Mouse (Mus musculus): ENCODE data around the gene Olfm3. TPM values are rescaled to one million over a fixed set of nuclear protein-coding genes. Genes with fewer than 3 reads are reported as not detected.
A peak's percentile ranks its signal among the peaks of the same experiment; 100 is the strongest.

The Olfm3 gene
- total and polyA plus RNA-seq, 2 experiments from 2014 or later = 8.6 to 22.6 TPM

DNA sequence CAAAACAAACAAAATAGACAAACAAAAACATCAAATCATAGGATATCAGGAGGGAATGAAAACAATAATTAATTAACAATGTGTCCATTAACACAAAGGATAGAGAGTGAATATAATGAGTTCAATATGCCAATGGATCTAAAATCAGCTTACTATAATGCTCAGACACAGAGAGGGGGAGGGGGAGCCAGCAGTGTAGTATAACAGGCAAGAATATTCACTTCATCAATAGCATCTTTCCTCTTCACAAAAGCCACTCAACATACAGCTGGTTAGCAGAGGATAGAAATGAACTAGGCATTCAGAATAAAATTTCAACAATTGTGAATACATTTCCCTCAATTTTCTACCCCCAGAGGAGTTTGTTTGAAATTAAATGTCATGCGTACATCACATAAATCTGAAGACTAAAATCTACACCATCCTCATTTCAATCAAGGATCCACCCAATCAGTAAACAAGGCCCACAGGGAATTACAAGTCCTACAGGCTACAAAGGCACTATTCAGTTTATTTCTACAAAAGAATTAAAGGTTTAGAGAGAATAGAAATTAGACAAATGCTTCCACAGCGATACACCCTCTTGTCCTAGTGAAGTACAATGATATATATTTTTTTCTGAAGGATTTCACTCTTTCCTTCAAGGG, 200.4 kb downstream of the Olfm3 start:
- DNase-seq = no peak
- 63% methylated on average over 2 of the region's 2 CpGs for WGBS
- ATAC-seq = no peak
- Histone ChIP-seq H3K27ac (ENCODE audit: low read depth, low read length) (no peak overlapping the region), H3K4me2 (ENCODE audit: low read depth) (no peak overlapping the region), H3K4me3 (ENCODE audit: low read depth, low read length) (no peak overlapping the region), H3K4me1 (ENCODE audit: insufficient read depth) (no peaks in the 10 kb centered on the region), H3K9me3 (ENCODE audit: low read length) (no peaks in the 10 kb centered on the region), H3K9ac (no peak overlapping the region), H3K27me3 (ENCODE audit: insufficient read depth, low read length) (no peaks in the 10 kb centered on the region), H3K36me3 (ENCODE audit: insufficient read depth) (no peaks in the 10 kb centered on the region)
- TF ChIP-seq CTCF (IDR thresholded peaks at IDR 0.05; ENCODE audit: low read depth) = no peak

DNA sequence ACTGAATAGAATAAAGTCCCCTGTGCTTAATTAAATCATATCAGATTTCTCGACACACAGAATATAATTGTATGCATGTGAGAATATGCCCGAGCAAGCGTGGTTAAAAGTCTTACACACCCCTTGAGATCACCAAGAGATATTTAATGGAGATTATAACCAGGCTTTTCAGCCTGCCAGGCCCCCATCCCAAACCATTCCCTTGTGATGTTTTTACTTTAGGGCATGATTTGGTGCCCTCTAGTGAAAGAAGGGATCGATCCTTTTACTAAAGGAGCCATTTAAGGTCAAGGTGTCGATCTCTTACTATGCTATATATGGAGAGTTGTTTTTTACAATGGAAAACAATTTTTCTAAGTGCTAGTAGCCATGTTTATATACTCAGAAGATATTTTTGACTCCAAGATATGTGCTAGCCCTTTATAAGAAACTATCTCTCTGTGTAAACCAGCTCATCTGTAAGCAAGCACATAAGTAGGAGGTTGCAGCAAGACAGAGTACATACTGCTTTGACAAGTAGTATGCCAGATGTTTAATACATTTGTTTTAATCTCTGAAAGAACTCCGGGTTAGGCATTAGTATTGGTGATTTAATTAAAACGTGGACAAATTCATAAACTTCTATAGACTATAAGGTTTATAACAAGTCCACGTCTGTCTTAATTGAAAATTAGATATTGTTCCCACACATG, 201.1 kb downstream of the Olfm3 start:
- peak; percentile 33 for DNase-seq
- H3K36me3 ChIP-seq (ENCODE audit: insufficient read depth) = no peaks in the 10 kb centered on the region
- no peak overlapping the region for H3K4me2 ChIP-seq (ENCODE audit: low read depth)
- no peak overlapping the region for H3K9ac ChIP-seq
- no peak overlapping the region for H3K27ac ChIP-seq (ENCODE audit: low read depth, low read length)
- no peaks in the 10 kb centered on the region for H3K4me1 ChIP-seq (ENCODE audit: insufficient read depth)
- H3K27me3 ChIP-seq (ENCODE audit: insufficient read depth, low read length) = no peaks in the 10 kb centered on the region
- no peak overlapping the region for H3K4me3 ChIP-seq (ENCODE audit: low read depth, low read length)
- TF ChIP-seq CTCF (IDR thresholded peaks at IDR 0.05; ENCODE audit: low read depth) = peak; percentile 57
- WGBS = 40% methylated on average over 8 of the region's 8 CpGs
- peak; percentile 59 for ATAC-seq
- H3K9me3 ChIP-seq (ENCODE audit: low read length) = no peaks in the 10 kb centered on the region

DNA sequence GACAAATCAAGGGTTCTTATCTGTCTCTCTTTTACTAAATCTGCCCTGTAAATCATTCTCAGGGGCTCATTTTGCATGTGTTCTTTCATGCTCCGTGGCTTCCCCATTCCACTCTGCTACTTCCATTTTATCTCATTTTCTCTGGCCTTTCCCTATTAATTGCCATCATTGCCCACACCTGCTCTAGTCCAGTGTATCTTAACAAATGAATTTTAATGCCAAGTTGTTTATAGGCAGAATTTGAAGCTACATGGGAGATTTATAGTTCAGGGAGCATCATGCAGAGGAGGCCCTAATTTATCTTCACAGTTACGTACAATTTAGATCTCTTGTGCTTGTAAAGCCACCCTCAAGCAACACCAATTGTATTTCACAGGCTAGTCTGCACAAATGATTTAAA, 241.8 kb downstream of the Olfm3 start:
- TF ChIP-seq CTCF (IDR thresholded peaks at IDR 0.05; ENCODE audit: low read depth) = no peak
- no peak overlapping the region for H3K4me3 ChIP-seq (ENCODE audit: low read depth, low read length)
- WGBS = 71% methylated on average over 2 of the region's 2 CpGs

DNA sequence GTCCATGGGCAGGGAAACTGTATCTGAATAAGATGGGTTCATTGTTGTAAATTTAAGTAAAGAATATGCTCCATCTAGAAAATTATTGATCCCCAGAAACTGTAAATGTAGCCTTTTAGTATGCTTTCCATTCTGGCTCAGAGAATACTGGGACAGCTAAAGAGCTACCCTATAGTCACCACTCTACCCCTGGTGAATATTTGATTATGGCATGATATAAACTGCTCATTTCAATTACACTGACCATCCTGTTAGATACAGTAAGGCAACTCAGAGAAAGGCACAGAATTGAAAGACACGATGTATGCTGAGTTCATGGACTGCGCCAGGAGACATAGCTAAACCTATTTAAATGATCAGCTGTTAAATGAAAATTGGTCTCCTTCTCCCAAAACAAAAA, 242.4 kb downstream of the Olfm3 start:
- 88% methylated on average over 2 of the region's 2 CpGs for WGBS
- Histone ChIP-seq H3K4me2 (ENCODE audit: low read depth) (no peak overlapping the region), H3K4me3 (ENCODE audit: low read depth, low read length) (no peak overlapping the region), H3K36me3 (ENCODE audit: insufficient read depth) (no peaks in the 10 kb centered on the region), H3K9ac (no peak overlapping the region), H3K27ac (ENCODE audit: low read depth, low read length) (no peak overlapping the region), H3K4me1 (ENCODE audit: insufficient read depth) (no peaks in the 10 kb centered on the region), H3K9me3 (ENCODE audit: low read length) (no peaks in the 10 kb centered on the region), H3K27me3 (ENCODE audit: insufficient read depth, low read length) (no peaks in the 10 kb centered on the region)
- no peak for DNase-seq
- no peak for ATAC-seq
- TF ChIP-seq CTCF (IDR thresholded peaks at IDR 0.05; ENCODE audit: low read depth) = no peak

More for the DNA sequence above, 241.8 kb downstream of the Olfm3 start:
- Histone ChIP-seq H3K27me3 (ENCODE audit: insufficient read depth, low read length) (no peaks in the 10 kb centered on the region), H3K4me2 (ENCODE audit: low read depth) (no peak overlapping the region), H3K36me3 (ENCODE audit: insufficient read depth) (no peaks in the 10 kb centered on the region), H3K9me3 (ENCODE audit: low read length) (no peaks in the 10 kb centered on the region), H3K27ac (ENCODE audit: low read depth, low read length) (no peak overlapping the region), H3K4me1 (ENCODE audit: insufficient read depth) (no peaks in the 10 kb centered on the region), H3K9ac (no peak overlapping the region)
- ATAC-seq (no peak), DNase-seq (no peak)

DNA sequence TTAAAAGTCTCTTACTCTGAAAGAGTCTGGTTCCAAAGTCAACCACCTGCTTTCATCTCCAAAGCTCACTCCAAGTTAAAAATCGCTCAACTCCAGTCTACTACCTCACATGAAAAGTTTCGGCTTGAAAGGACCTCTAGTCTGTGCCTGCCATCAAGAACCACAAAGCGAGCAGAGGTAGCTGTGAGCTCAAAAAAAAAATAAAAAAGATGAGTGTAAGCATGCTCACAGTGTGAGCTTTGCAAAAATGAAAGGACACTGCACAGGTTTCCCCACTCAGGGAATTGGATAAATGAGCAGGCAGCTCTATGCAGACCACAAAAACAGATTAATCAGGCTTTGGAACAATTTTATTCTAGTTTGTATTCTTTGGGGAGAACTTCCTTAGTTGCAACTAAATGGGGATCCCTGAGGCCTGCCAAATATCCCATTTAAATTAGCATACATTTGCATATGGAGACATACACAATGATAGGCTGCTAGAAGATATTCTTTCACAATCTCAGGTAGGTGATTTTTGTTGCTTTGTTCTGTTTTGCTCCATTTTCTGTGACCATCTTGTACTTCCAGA, 255.1 kb downstream of the Olfm3 start:
- Histone ChIP-seq H3K36me3 (ENCODE audit: insufficient read depth) (no peaks in the 10 kb centered on the region), H3K4me3 (ENCODE audit: low read depth, low read length) (no peak overlapping the region), H3K27me3 (ENCODE audit: insufficient read depth, low read length) (no peaks in the 10 kb centered on the region), H3K9ac (no peak overlapping the region), H3K4me2 (ENCODE audit: low read depth) (no peak overlapping the region), H3K4me1 (ENCODE audit: insufficient read depth) (no peaks in the 10 kb centered on the region), H3K27ac (ENCODE audit: low read depth, low read length) (no peak overlapping the region), H3K9me3 (ENCODE audit: low read length) (no peaks in the 10 kb centered on the region)
- ATAC-seq = no peak
- no peak for TF ChIP-seq CTCF (IDR thresholded peaks at IDR 0.05; ENCODE audit: low read depth)
- no peak for DNase-seq
- WGBS = 44% methylated on average over 3 of the region's 3 CpGs

DNA sequence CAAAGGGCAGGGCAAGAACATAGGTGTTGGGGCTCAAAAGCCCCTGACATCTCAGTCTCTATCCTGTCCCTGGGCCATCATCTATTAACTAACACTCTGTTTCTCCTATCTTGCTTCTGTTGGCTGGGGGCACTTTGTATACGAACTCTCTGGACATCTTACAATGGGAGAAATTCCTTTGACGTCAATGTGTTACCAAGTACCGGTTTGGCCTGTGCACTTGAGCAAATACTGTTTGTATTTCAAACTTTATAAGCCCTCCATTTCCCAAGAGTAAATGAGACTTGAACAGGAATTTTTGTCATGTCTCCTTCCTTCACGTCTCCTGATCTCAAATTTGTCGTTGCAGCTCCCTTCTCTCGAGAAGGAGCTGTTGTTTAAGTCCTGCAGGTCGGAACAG, 270.7 kb downstream of the Olfm3 start:
- H3K4me1 ChIP-seq (ENCODE audit: insufficient read depth) = no peaks in the 10 kb centered on the region
- no peak overlapping the region for H3K4me3 ChIP-seq (ENCODE audit: low read depth, low read length)
- WGBS = 87% methylated on average over 7 of the region's 7 CpGs
- H3K9me3 ChIP-seq (ENCODE audit: low read length) = no peaks in the 10 kb centered on the region
- TF ChIP-seq CTCF (IDR thresholded peaks at IDR 0.05; ENCODE audit: low read depth) = no peak
- H3K9ac ChIP-seq = no peak overlapping the region
- ATAC-seq (no peak), DNase-seq (no peak)
- H3K4me2 ChIP-seq (ENCODE audit: low read depth) = no peak overlapping the region
- no peak overlapping the region for H3K27ac ChIP-seq (ENCODE audit: low read depth, low read length)
- H3K36me3 ChIP-seq (ENCODE audit: insufficient read depth) = no peaks in the 10 kb centered on the region
- no peaks in the 10 kb centered on the region for H3K27me3 ChIP-seq (ENCODE audit: insufficient read depth, low read length)

Data from forebrain, postnatal 0 days (tissue).